Mouse (Mus musculus): Measurements from ENCODE around the gene Gpatch4. TPM values are rescaled to one million over a fixed set of nuclear protein-coding genes. Genes with fewer than 3 reads are reported as not detected.

Gpatch4 gene
- polyA plus RNA-seq, 1 experiment from 2014 or later = 32.8 TPM

- DNase-seq (ENCODE audit: low read depth, low spot score) (no peak), ATAC-seq (no peak)
- H3K27me3 ChIP-seq = peaks cover 4% of the 10 kb centered on the region
- ChIA-PET POLR2A (no interaction called here), CTCF (interaction anchor here (0.9 to 8.5 kb wide), 2 partner anchors 65 to 87 kb away, joined by 7 to 67 read pairs; no protein-coding TSS in a partner anchor)
- in situ Hi-C loops (cut with MboI; ENCODE audit: low pct_unique_long_range_greater_than_20kb) = loop anchor here (10.0 kb wide), 1 partner anchor 140 kb away; the partner anchor contains the start of genes Isg20l2 and Rrnad1
- TF ChIP-seq CTCF (IDR thresholded peaks at IDR 0.05) = no peak
These were observed 31.4 kb downstream of the Gpatch4 start for GRCm38 (mm10) chr3:88074351-88074750.

- in situ Hi-C loops (cut with MboI; ENCODE audit: low pct_unique_long_range_greater_than_20kb) = loop anchor here (10.0 kb wide), 1 partner anchor 140 kb away; the partner anchor contains the start of genes Isg20l2 and Rrnad1
- POLR2A ChIA-PET = no interaction called here
These were observed 31.9 kb downstream of the Gpatch4 start for GRCm38 (mm10) chr3:88074766-88075165.

GRCm38 (mm10) chr3:88077441-88077840 is 34.5 kb downstream of the Gpatch4 start:
- in situ Hi-C loops (cut with MboI; ENCODE audit: low pct_unique_long_range_greater_than_20kb) = loop anchor here (10.0 kb wide), 1 partner anchor 143 kb away; the partner anchor contains the start of genes Isg20l2 and Rrnad1
- ATAC-seq = no peak
- no peak for DNase-seq (ENCODE audit: low read depth, low spot score)
- ChIA-PET POLR2A (no interaction called here), CTCF (interaction anchor here (1.3 kb wide), 1 partner anchor 14 kb away, joined by 4 read pairs; no protein-coding TSS in a partner anchor)
- TF ChIP-seq CTCF (IDR thresholded peaks at IDR 0.05) = no peak
- H3K27me3 ChIP-seq = peaks cover 11% of the 10 kb centered on the region

More at GRCm38 (mm10) chr3:88074766-88075165, 31.9 kb downstream of the Gpatch4 start:
- H3K27me3 ChIP-seq = peaks cover 4% of the 10 kb centered on the region
- no peak for TF ChIP-seq CTCF (IDR thresholded peaks at IDR 0.05)
- no peak for ATAC-seq
- no peak for DNase-seq (ENCODE audit: low read depth, low spot score)
- CTCF ChIA-PET = interaction anchor here (0.9 to 8.5 kb wide), 2 partner anchors 66 to 88 kb away, joined by 7 to 67 read pairs; no protein-coding TSS in a partner anchor

DNA sequence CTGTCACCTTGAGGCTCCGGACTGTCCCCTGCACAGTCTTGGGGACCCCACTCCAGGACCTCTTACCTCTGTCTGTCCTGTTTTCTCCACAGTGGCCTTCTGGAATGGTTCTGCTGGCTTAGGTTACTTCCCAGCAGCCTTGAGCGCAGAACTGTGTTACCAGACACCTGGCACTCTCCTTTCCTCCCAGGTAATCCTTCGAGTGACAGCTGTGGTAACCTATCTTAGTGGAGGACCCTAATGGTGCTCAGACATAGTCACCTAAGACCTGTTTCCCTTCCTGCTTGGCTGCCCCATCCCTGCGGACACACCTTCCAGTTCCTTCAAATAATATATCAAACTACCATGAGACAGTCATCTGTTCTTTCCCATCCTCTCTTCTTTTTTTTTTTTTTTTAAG is 35.3 kb downstream of the Gpatch4 start, which contains the start of gene Ttc24:
Gene Ttc24, minus strand, starts transcription at position 101 of the 400 bp plus-strand sequence.
- ATAC-seq = no peak

GRCm38 (mm10) chr3:88081345-88082223 is 38.7 kb downstream of the Gpatch4 start, which contains the start of gene Iqgap3:
TSS of gene Iqgap3 (plus strand) at chr3:88081971.
- CTCF ChIA-PET = interaction anchor here (1.0 to 2.4 kb wide), 7 partner anchors 10 to 96 kb away, joined by 3 to 10 read pairs (median 4); no protein-coding TSS in a partner anchor

More for the DNA sequence above, 35.3 kb downstream of the Gpatch4 start, which contains the start of gene Ttc24:
- in situ Hi-C loops (cut with MboI; ENCODE audit: low pct_unique_long_range_greater_than_20kb) = loop anchor here (10.0 kb wide), 1 partner anchor 143 kb away; the partner anchor contains the start of genes Isg20l2 and Rrnad1
- TF ChIP-seq CTCF (IDR thresholded peaks at IDR 0.05) = no peak
- CTCF ChIA-PET = interaction anchor here (1.3 kb wide), 1 partner anchor 15 kb away, joined by 4 read pairs; no protein-coding TSS in a partner anchor
- POLR2A ChIA-PET = no interaction called here
- peaks cover 11% of the 10 kb centered on the region for H3K27me3 ChIP-seq
- no peak for DNase-seq (ENCODE audit: low read depth, low spot score)

DNA sequence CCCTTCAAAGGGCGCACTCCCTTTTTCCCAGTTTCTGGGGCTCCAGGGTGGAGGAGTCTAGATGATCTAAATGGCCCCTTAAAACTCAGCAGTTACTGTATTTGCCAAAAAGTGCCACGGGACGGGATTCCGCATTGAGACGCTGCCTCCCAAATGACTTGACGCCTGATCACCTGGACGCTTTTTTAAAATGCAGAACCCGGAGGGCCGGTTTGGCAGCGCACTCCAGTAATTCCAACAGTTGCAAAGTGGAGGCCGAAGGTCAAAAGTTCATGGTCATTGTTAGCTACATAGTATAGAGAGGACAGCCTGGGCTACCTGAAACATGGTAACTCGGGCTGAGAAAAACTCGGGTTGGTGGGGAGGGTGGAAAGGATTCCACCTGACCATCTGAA is 39.3 kb downstream of the Gpatch4 start:
- no peak for ATAC-seq
- DNase-seq (ENCODE audit: low read depth, low spot score) = no peak
- ChIA-PET POLR2A (interaction anchor here (0.8 to 1.0 kb wide), 2 partner anchors 31 to 61 kb away, joined by 3 read pairs; no protein-coding TSS in a partner anchor), CTCF (interaction anchor here (1.0 to 1.9 kb wide), 5 partner anchors 12 to 95 kb away, joined by 3 to 5 read pairs (median 3); no protein-coding TSS in a partner anchor)
- TF ChIP-seq CTCF (IDR thresholded peaks at IDR 0.05) = no peak
- in situ Hi-C loops (cut with MboI; ENCODE audit: low pct_unique_long_range_greater_than_20kb) = no loop called here
- peaks cover 7% of the 10 kb centered on the region for H3K27me3 ChIP-seq

More at GRCm38 (mm10) chr3:88081345-88082223, 38.7 kb downstream of the Gpatch4 start, which contains the start of gene Iqgap3:
- DNase-seq (ENCODE audit: low read depth, low spot score) = peak; percentile 65
- ATAC-seq = peak; percentile 55
- peaks cover 7% of the 10 kb centered on the region for H3K27me3 ChIP-seq
- POLR2A ChIA-PET = interaction anchor here (0.8 to 1.0 kb wide), 2 partner anchors 32 to 62 kb away, joined by 3 read pairs; no protein-coding TSS in a partner anchor
- no peak for TF ChIP-seq CTCF (IDR thresholded peaks at IDR 0.05)
- in situ Hi-C loops (cut with MboI; ENCODE audit: low pct_unique_long_range_greater_than_20kb) = no loop called here

DNA sequence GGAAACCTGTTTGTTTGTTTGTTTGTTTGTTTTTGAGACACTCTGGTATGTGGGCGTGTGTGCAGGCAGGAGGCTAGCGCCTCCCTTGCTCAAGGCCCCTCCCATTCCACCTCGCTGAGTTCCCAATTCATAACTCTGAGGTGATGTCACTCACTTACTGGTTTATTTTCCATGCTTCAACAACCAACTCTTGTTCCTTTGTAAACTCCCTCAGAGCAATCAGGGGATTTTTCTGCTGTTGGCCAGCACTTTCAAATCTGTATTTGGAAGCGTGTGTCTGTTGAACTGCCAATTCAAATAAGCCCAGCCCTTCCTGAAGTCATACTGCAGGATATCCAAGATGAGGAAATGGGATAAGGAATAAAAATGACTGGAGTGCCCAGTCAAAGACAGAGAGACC is 39.8 kb downstream of the Gpatch4 start:
- peaks cover 7% of the 10 kb centered on the region for H3K27me3 ChIP-seq
- POLR2A ChIA-PET = interaction anchor here (0.8 to 1.0 kb wide), 2 partner anchors 31 to 61 kb away, joined by 3 read pairs; no protein-coding TSS in a partner anchor
- ATAC-seq = peak; percentile 78
- peak; percentile 92 for DNase-seq (ENCODE audit: low read depth, low spot score)
- CTCF ChIA-PET = interaction anchor here (1.2 to 1.9 kb wide), 3 partner anchors 11 to 95 kb away, joined by 3 to 5 read pairs (median 3); no protein-coding TSS in a partner anchor
- TF ChIP-seq CTCF (IDR thresholded peaks at IDR 0.05) = no peak
- in situ Hi-C loops (cut with MboI; ENCODE audit: low pct_unique_long_range_greater_than_20kb) = no loop called here

DNA sequence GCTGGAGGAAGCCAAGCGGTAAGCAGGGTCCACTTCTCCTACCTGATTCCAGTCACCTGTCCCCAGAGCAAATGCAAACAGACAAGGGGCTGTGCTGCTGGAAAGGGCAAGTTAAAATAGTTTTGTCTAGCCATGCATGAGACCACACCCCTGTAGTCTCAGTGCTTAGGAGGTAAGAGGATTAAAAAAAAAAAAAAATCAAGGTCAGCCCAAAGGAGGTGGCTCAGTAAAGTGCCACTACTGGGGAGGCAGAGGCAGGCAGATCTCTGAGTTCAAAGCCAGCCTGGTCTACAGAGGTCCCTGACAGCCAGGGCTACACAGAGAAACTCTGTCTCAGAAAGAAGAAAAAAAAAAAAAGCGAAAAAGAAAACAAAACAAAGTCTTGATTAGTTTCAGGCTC is 41.1 kb downstream of the Gpatch4 start:
- ChIA-PET CTCF (interaction anchor here (1.1 kb wide), 1 partner anchor 13 kb away, joined by 3 read pairs; no protein-coding TSS in a partner anchor), POLR2A (interaction anchor here (0.7 kb wide), 1 partner anchor 22 kb away, joined by 3 read pairs; no protein-coding TSS in a partner anchor)
- TF ChIP-seq CTCF (IDR thresholded peaks at IDR 0.05) = no peak

GRCm38 (mm10) chr3:88085459-88085858 is 42.6 kb downstream of the Gpatch4 start:
- ChIA-PET POLR2A (no interaction called here), CTCF (interaction anchor here (0.8 to 6.0 kb wide), 6 partner anchors 12 to 157 kb away, joined by 3 to 34 read pairs (median 8); partner anchors contain the start of gene Mef2d)
- DNase-seq (ENCODE audit: low read depth, low spot score) (no peak), ATAC-seq (no peak)
- TF ChIP-seq CTCF (IDR thresholded peaks at IDR 0.05) = no peak
- in situ Hi-C loops (cut with MboI; ENCODE audit: low pct_unique_long_range_greater_than_20kb) = loop anchor here (5.0 kb wide), 3 partner anchors 47 to 157 kb away; no protein-coding TSS in a partner anchor
- H3K27me3 ChIP-seq = peaks cover 2% of the 10 kb centered on the region

More for the DNA sequence above, 41.1 kb downstream of the Gpatch4 start:
- DNase-seq (ENCODE audit: low read depth, low spot score) (no peak), ATAC-seq (no peak)
- peaks cover 7% of the 10 kb centered on the region for H3K27me3 ChIP-seq
- in situ Hi-C loops (cut with MboI; ENCODE audit: low pct_unique_long_range_greater_than_20kb) = no loop called here

All from Patski (cell line).